In the genomic region with DNA sequence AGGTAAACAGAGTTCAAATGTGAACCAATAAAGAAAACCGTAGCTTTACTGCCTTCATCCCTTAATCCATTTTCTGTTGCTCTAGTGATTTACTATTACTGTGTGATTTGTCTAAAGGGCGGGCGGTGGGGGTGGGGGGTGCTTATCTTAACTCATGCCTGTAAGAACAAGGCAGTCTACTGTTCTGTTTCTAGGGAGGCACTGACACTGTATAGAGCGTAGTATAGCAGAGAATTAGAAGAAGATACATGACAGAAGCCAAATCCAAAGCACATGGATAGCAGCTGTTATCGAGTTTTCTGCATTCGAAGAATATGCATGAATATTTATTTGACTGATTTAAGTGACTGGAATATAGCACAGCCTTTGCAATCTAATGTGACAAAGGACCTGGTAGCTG, we compare ENCODE assay signal across 22 mouse cellular contexts.
DNase-seq lines count a peak whose midpoint lies in the region; ATAC-seq and TF ChIP-seq lines count a peak whose summit lies in the region.
"Had no signal": no experiment of that assay in that cellular context is flagged by ENCODE, and none has a peak within 500 bp of the region (broad histone marks: within the 10 kb centered on the region; RNA-seq: fewer than 3 reads in every experiment).

No protein-coding gene starts in this region.

- H3K9ac ChIP-seq in forebrain, embryonic 13.5 days: no peak overlapping the region
- H3K9ac ChIP-seq in forebrain, embryonic 11.5 days (ENCODE audit: low read length): no peak overlapping the region
- H3K9ac ChIP-seq in midbrain, embryonic 11.5 days (ENCODE audit: low read length): no peak overlapping the region
- no peak overlapping the region for H3K9ac ChIP-seq in forebrain, postnatal 0 days
- H3K9ac ChIP-seq: embryonic facial prominence, embryonic 12.5 days; hindbrain, embryonic 13.5 days had no signal

- no peaks in the 10 kb centered on the region for H3K4me1 ChIP-seq in forebrain, embryonic 13.5 days
- no peaks in the 10 kb centered on the region for H3K4me1 ChIP-seq in forebrain, embryonic 11.5 days (replicated peaks; ENCODE audit: control insufficient read depth, insufficient read depth, low read length)
- no peaks in the 10 kb centered on the region for H3K4me1 ChIP-seq in midbrain, embryonic 11.5 days (ENCODE audit: control insufficient read depth, insufficient read depth, low read length)
- H3K4me1 ChIP-seq in midbrain, embryonic 10.5 days: no peaks in the 10 kb centered on the region
- no peaks in the 10 kb centered on the region for H3K4me1 ChIP-seq in forebrain, postnatal 0 days (ENCODE audit: insufficient read depth)
- H3K4me1 ChIP-seq: embryonic facial prominence, embryonic 12.5 days; heart, embryonic 10.5 days; hindbrain, embryonic 13.5 days had no signal

- TF ChIP-seq CTCF in brain, embryonic 14.5 days (IDR thresholded peaks at IDR 0.05; ENCODE audit: borderline replicate concordance, extremely low read depth, insufficient read depth, insufficient read length): no peak
- TF ChIP-seq CTCF in forebrain, postnatal 0 days (IDR thresholded peaks at IDR 0.05; ENCODE audit: low read depth): no peak

- H3K27ac ChIP-seq in forebrain, embryonic 13.5 days: no peak overlapping the region
- H3K27ac ChIP-seq in forebrain, embryonic 11.5 days (ENCODE audit: low read depth, low read length): no peak overlapping the region
- H3K27ac ChIP-seq in midbrain, embryonic 11.5 days (ENCODE audit: low read depth, low read length): no peak overlapping the region
- no peak overlapping the region for H3K27ac ChIP-seq in midbrain, embryonic 10.5 days (replicated peaks)
- no peak overlapping the region for H3K27ac ChIP-seq in forebrain, postnatal 0 days (ENCODE audit: low read depth, low read length)
- H3K27ac ChIP-seq: embryonic facial prominence, embryonic 12.5 days; heart, embryonic 10.5 days; hindbrain, embryonic 13.5 days; hindbrain, postnatal 0 days had no signal

- no peaks in the 10 kb centered on the region for H3K27me3 ChIP-seq in forebrain, embryonic 13.5 days
- H3K27me3 ChIP-seq in forebrain, embryonic 11.5 days (ENCODE audit: control insufficient read depth, insufficient read depth, low read length): no peaks in the 10 kb centered on the region
- H3K27me3 ChIP-seq in midbrain, embryonic 11.5 days (ENCODE audit: control insufficient read depth, insufficient read depth, low read length): no peaks in the 10 kb centered on the region
- no peaks in the 10 kb centered on the region for H3K27me3 ChIP-seq in midbrain, embryonic 10.5 days (ENCODE audit: low read depth, poor library complexity, severe bottlenecking)
- H3K27me3 ChIP-seq in forebrain, postnatal 0 days (ENCODE audit: insufficient read depth, low read length): no peaks in the 10 kb centered on the region
- H3K27me3 ChIP-seq: CH12.LX; embryonic facial prominence, embryonic 12.5 days; hindbrain, embryonic 13.5 days had no signal

- no peak for DNase-seq in forebrain, embryonic 11.5 days (ENCODE audit: low spot score)
- no peak for DNase-seq in midbrain, embryonic 11.5 days (ENCODE audit: low spot score, missing footprints)
- DNase-seq in midbrain, embryonic 10.5 days (ENCODE audit: low spot score): no peak
- peak; percentile 53 for DNase-seq in brain, embryonic 14.5 days (ENCODE audit: low read depth)
- peak; percentile 29 for DNase-seq in forebrain, postnatal 0 days
- DNase-seq in kidney, postnatal 36 days: no peak
- DNase-seq: adrenal gland, postnatal 14 days; cerebellum, adult 18-20 months; cerebellum, adult 9-11 months; cerebellum, postnatal 36 days; gastrocnemius, postnatal 10 days; heart, adult 18-20 months; heart, postnatal 10 days; heart, postnatal 4 days had no signal

- 70% methylated on average over 6 of the region's 6 CpGs for WGBS in forebrain, embryonic 13.5 days
- WGBS in forebrain, embryonic 11.5 days: 84% methylated on average over 6 of the region's 6 CpGs
- 81% methylated on average over 6 of the region's 6 CpGs for WGBS in midbrain, embryonic 11.5 days
- 89% methylated on average over 6 of the region's 6 CpGs for WGBS in midbrain, embryonic 10.5 days
- WGBS in forebrain, postnatal 0 days: 63% methylated on average over 6 of the region's 6 CpGs

- no peaks in the 10 kb centered on the region for H3K36me3 ChIP-seq in forebrain, embryonic 13.5 days (ENCODE audit: poor library complexity, severe bottlenecking)
- H3K36me3 ChIP-seq in forebrain, embryonic 11.5 days (ENCODE audit: control insufficient read depth, insufficient read depth, low read length): no peaks in the 10 kb centered on the region
- no peaks in the 10 kb centered on the region for H3K36me3 ChIP-seq in midbrain, embryonic 11.5 days (ENCODE audit: control insufficient read depth, insufficient read depth, low read length)
- H3K36me3 ChIP-seq in midbrain, embryonic 10.5 days: no peaks in the 10 kb centered on the region
- no peaks in the 10 kb centered on the region for H3K36me3 ChIP-seq in forebrain, postnatal 0 days (ENCODE audit: insufficient read depth)
- H3K36me3 ChIP-seq: embryonic facial prominence, embryonic 12.5 days; heart, embryonic 10.5 days; hindbrain, embryonic 13.5 days had no signal

- no peak overlapping the region for H3K4me3 ChIP-seq in forebrain, embryonic 13.5 days
- H3K4me3 ChIP-seq in forebrain, embryonic 11.5 days (ENCODE audit: low read depth, low read length): no peak overlapping the region
- H3K4me3 ChIP-seq in midbrain, embryonic 11.5 days (ENCODE audit: low read depth, low read length): no peak overlapping the region
- H3K4me3 ChIP-seq in midbrain, embryonic 10.5 days: no peak overlapping the region
- H3K4me3 ChIP-seq in forebrain, postnatal 0 days (ENCODE audit: low read depth, low read length): no peak overlapping the region
- H3K4me3 ChIP-seq: embryonic facial prominence, embryonic 12.5 days; heart, embryonic 10.5 days; hindbrain, embryonic 13.5 days had no signal

- no peaks in the 10 kb centered on the region for H3K9me3 ChIP-seq in forebrain, embryonic 13.5 days (replicated peaks)
- no peaks in the 10 kb centered on the region for H3K9me3 ChIP-seq in forebrain, embryonic 11.5 days (ENCODE audit: control insufficient read depth, low read length)
- no peaks in the 10 kb centered on the region for H3K9me3 ChIP-seq in midbrain, embryonic 11.5 days (ENCODE audit: control insufficient read depth, low read length)
- no peaks in the 10 kb centered on the region for H3K9me3 ChIP-seq in midbrain, embryonic 10.5 days (replicated peaks)
- no peaks in the 10 kb centered on the region for H3K9me3 ChIP-seq in forebrain, postnatal 0 days (ENCODE audit: low read length)
- H3K9me3 ChIP-seq: embryonic facial prominence, embryonic 12.5 days; heart, embryonic 10.5 days; hindbrain, embryonic 13.5 days had no signal

- peak; percentile 75; the same call in 1 of the 2 replicates for ATAC-seq in forebrain, embryonic 13.5 days
- no peak for ATAC-seq in forebrain, embryonic 11.5 days (replicated peaks; ENCODE audit: low FRiP score)
- ATAC-seq in midbrain, embryonic 11.5 days (ENCODE audit: low FRiP score): peak; percentile 68; the same call in 1 of the 2 replicates
- peak; percentile 79 for ATAC-seq in forebrain, postnatal 0 days
- ATAC-seq: activated CD4-positive, CD25-positive, alpha-beta regulatory T cell, adult 4 months; hindbrain, postnatal 0 days; Patski had no signal

- no peak for TF ChIP-seq POLR2A in brain, embryonic 14.5 days (IDR thresholded peaks at IDR 0.05; ENCODE audit: borderline replicate concordance, extremely low read depth, insufficient read depth, insufficient read length, poor library complexity, severe bottlenecking)

- no peak overlapping the region for H3K4me2 ChIP-seq in forebrain, embryonic 13.5 days
- no peak overlapping the region for H3K4me2 ChIP-seq in forebrain, embryonic 11.5 days (ENCODE audit: low read depth, low read length, severe bottlenecking)
- H3K4me2 ChIP-seq in midbrain, embryonic 11.5 days: no peak overlapping the region
- no peak overlapping the region for H3K4me2 ChIP-seq in forebrain, postnatal 0 days (ENCODE audit: low read depth)
- H3K4me2 ChIP-seq: embryonic facial prominence, embryonic 12.5 days; hindbrain, embryonic 13.5 days had no signal

Comparison
In these comparisons a context has a peak if more than half of its experiments do, and no peak if none do; other contexts are left out.
1. DNase-seq: peak in brain, embryonic 14.5 days (single experiment) and forebrain, postnatal 0 days (single experiment); none in forebrain, embryonic 11.5 days (single experiment), midbrain, embryonic 11.5 days (single experiment), midbrain, embryonic 10.5 days (single experiment) and kidney, postnatal 36 days (0 of 2).